Mouse (Mus musculus) forebrain, postnatal 0 days (tissue): ENCODE data around the gene Rbms3. TPM values are rescaled to one million over a fixed set of nuclear protein-coding genes. Genes with fewer than 3 reads are reported as not detected.

ENCODE experiments used
- ATAC-seq: fragments of 200-750 bp; cut with Nextera tagmentation; 2 replicates; pipeline ENCODE4 v1.8.0; 2017; ENCODE audit warnings: mild to moderate bottlenecking, moderate library complexity
- DNase-seq: peaks from one replicate; pipeline ENCODE4 v3.0.0-alpha.2; 2015
- H3K27ac ChIP-seq: fragments of 300-500 bp; sonication (generic); 2 replicates; pipeline ENCODE4 v1.5.1; 2014; ENCODE audit warnings: low read depth, mild to moderate bottlenecking, antibody characterized with exemption, low read length, moderate library complexity, mixed read lengths
- H3K27me3 ChIP-seq: fragments of 300-500 bp; sonication (generic); 2 replicates; pipeline ENCODE4 v1.6.1; 2014; ENCODE audit warnings: mild to moderate bottlenecking, low read length, mixed read lengths; ENCODE audit not compliant: insufficient read depth
- H3K36me3 ChIP-seq: fragments of 300-500 bp; sonication (generic); 2 replicates; pipeline ENCODE4 v1.6.1; 2014; ENCODE audit warnings: mild to moderate bottlenecking, moderate library complexity; ENCODE audit not compliant: insufficient read depth
- H3K4me1 ChIP-seq: fragments of 300-500 bp; sonication (generic); 2 replicates; pipeline ENCODE4 v1.6.1; 2014; ENCODE audit warnings: antibody characterized with exemption; ENCODE audit not compliant: insufficient read depth
- H3K4me2 ChIP-seq: fragments of 300-500 bp; sonication (generic); 2 replicates; pipeline ENCODE4 v1.6.1; 2014; ENCODE audit warnings: low read depth, mild to moderate bottlenecking, moderate library complexity
- H3K4me3 ChIP-seq: fragments of 300-500 bp; sonication (generic); 2 replicates; pipeline ENCODE4 v1.5.1; 2014; ENCODE audit warnings: low read depth, low read length, mixed read lengths
- H3K9ac ChIP-seq: fragments of 300-500 bp; sonication (generic); 2 replicates; pipeline ENCODE4 v1.6.1; 2014; ENCODE audit warnings: mild to moderate bottlenecking
- H3K9me3 ChIP-seq: fragments of 300-500 bp; sonication (generic); 2 replicates; pipeline ENCODE4 v1.6.1; 2016; ENCODE audit warnings: low read length
- CTCF ChIP-seq: sonication (generic); IDR thresholded peaks from 2 replicates; pipeline ENCODE4 v1.5.1; 2016; ENCODE audit warnings: antibody characterized with exemption, control low read depth, low read depth
- WGBS: fragments of 180-500 bp; shearing (Covaris S2); extraction: QIAGEN DNeasy Blood & Tissue Kit; methylation state at CpG from one replicate; pipeline ENCODE4 v1.1.7; 2014; 5-methylcytosine and 5-hydroxymethylcytosine counted together
- polyA plus RNA-seq: library from polyadenylated mRNA; unstranded; fragments of >200 nt; fragmentation: Nextera tagmentation; extraction: Ambion mirVana; gene quantifications from 2 replicates; pipeline ENCODE4 v1.2.1, GENCODE M21; 2015
- total RNA-seq: library from RNA; depleted of rRNA; stranded (reverse); fragments of >200 nt; gene quantifications from 2 replicates; pipeline ENCODE4 v1.2.3, GENCODE M21; 2014

Gene Rbms3
- total and polyA plus RNA-seq, 2 experiments from 2014 or later: 29.9 to 38.8 TPM

DNA sequence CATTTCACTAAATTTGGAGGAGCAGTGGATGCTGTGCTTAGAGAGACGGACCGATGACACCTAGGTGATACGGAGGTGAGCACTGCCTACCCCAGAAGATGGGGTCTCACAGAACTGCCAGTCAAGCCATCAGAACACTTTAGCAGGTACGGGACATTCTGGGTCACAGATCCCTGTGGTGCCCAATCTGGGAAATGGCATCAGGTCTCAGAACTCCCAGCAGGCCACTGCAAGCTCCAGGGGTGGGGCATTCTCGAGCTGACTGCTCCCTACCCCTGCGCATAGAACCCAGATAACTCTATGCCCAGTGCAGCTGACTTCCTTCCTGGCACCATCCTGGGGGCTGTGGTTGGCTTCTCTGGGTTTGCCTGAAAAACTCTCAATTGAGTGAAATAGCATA, 536.2 kb downstream of the Rbms3 start:
- ATAC-seq (no peak), DNase-seq (no peak)
- no peak overlapping the region for H3K9ac ChIP-seq
- H3K4me2 ChIP-seq: no peak overlapping the region
- no peaks in the 10 kb centered on the region for H3K9me3 ChIP-seq
- WGBS: 88% methylated on average over 6 of the region's 6 CpGs
- no peaks in the 10 kb centered on the region for H3K4me1 ChIP-seq
- TF ChIP-seq CTCF: no peak
- H3K27ac ChIP-seq: no peak overlapping the region
- no peak overlapping the region for H3K4me3 ChIP-seq
- H3K36me3 ChIP-seq: no peaks in the 10 kb centered on the region
- H3K27me3 ChIP-seq: no peaks in the 10 kb centered on the region

DNA sequence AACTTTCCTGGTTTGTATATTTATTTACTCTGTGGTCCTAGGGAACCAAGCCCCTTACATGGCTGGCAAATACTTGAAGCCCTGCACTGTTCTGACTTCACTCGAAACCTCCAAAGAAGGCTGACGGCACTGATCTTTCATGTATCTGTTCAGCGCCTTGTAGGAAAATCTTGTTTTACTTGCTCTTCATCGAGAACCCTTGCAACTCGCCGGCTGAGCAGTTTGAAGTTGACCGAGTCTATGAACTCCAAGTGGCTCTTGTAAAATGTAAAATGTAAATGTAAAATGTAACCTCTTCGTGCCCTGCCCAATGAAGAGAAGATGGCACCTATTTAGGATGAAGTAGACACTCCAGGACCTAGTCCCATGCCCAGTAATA, 537.5 kb downstream of the Rbms3 start:
- Histone ChIP-seq H3K9ac (no peak overlapping the region), H3K9me3 (no peaks in the 10 kb centered on the region), H3K36me3 (no peaks in the 10 kb centered on the region), H3K27ac (no peak overlapping the region), H3K4me3 (no peak overlapping the region), H3K27me3 (no peaks in the 10 kb centered on the region), H3K4me2 (no peak overlapping the region), H3K4me1 (no peaks in the 10 kb centered on the region)
- TF ChIP-seq CTCF: no peak
- no peak for ATAC-seq
- DNase-seq: no peak
- WGBS: 92% methylated on average over 8 of the region's 8 CpGs

DNA sequence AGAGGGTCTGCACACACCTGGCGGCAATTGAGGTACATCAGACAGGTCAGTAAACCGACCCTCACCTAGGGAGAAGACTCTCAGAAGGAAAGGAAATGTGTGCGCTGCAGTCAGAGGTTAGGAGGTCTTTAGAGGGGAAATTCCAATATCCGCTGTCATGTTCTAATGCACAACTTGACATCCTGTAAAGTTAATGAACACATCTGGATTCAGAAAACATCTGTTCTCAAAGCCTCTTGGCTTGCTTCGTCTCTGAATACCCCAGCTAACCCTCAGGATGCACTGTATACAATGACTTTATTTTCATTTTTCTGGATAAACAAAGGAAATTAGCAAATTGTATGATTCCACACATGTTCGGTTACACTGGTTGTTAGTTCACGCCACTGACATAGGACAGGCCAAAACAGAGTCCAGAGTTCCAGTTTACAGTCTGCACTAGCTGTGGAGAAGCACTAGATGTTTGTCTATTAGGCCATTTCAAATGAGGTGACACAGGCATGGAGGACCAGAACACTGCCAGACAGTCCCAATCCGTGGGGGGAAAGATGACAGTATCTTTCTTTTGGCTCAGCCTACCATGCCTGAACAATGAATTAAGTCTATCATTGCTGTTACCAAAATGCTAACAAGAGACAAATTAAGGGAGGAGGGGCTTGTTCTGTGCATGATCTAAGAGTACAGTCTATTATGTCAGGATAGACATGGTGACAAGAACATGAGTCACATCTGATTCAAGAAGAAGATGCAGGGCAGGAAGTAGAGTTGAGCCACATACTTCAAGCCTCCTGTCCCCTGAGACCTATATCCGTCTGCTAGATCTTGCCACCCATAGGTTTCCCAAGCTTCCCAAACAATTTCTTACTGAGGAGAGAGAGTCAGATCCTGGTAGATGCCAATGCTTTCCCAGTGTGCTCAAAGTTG, 538.2 kb downstream of the Rbms3 start:
- no peak for TF ChIP-seq CTCF
- no peak for DNase-seq
- Histone ChIP-seq H3K27me3 (no peaks in the 10 kb centered on the region), H3K9me3 (no peaks in the 10 kb centered on the region), H3K4me1 (no peaks in the 10 kb centered on the region), H3K36me3 (no peaks in the 10 kb centered on the region), H3K9ac (no peak overlapping the region), H3K4me3 (no peak overlapping the region), H3K27ac (no peak overlapping the region), H3K4me2 (no peak overlapping the region)
- no peak for ATAC-seq
- 86% methylated on average over 9 of the region's 9 CpGs for WGBS

DNA sequence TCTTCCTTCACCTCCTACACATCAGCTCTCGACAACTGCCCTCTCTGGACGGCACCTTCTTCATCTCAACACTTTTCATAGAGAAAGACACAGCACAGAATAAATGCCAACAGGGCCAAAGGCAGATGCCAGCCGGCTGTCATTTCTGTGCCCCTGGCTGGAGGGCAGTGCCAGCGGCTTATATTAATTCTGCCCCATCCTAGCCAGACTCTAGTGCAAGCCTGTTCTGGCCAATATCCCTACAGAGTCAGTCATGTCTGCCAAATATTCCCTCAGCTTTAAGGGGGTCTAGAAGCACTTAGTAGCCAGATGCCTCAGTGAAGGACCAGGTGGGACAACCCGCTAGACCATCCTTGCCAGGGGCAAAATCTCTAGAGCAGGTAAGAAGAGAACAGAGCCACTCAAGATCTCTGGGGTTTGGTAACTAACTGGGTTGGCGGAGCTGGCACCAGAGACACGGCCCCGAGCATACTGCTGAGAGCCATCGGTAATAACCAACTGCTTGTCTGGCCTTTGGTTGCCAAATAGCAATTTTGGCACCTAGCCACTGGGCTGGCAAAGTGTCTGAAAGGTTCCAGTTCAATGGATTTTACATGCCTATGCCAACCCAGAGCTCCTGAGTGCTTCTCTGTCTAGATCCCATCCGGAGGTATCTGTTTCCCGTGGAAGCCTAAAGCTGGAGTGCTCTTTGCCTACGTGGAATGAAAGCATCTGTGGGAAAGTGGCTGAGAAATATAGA, 540.1 kb downstream of the Rbms3 start:
- Histone ChIP-seq H3K36me3 (no peaks in the 10 kb centered on the region), H3K9ac (no peak overlapping the region), H3K9me3 (no peaks in the 10 kb centered on the region), H3K4me2 (no peak overlapping the region), H3K4me1 (no peaks in the 10 kb centered on the region), H3K4me3 (no peak overlapping the region), H3K27ac (no peak overlapping the region), H3K27me3 (no peaks in the 10 kb centered on the region)
- DNase-seq (peak; percentile 57), ATAC-seq (peak; percentile 38; the same call in 1 of the 2 replicates)
- TF ChIP-seq CTCF: no peak
- WGBS: 58% methylated on average over 12 of the region's 12 CpGs

DNA sequence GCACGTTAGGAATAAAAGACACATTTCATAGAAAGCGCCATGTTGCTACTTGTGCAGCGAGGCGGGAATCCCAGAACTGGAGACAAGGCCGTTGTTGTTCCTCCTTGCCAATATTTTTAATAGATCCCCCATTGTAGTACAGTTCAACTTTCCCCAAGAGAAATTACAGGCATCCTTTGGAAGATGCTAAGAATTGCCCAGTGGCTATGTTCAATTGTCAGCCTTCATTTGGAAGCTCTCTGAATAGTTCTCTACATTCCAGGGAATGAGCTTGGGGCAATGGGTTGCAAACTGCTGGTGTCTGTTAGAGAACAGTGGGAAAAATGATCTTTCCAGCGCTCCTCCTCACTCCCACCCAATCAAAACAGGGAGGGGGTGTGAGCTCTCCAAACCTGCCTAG, 541.4 kb downstream of the Rbms3 start:
- H3K4me2 ChIP-seq: no peak overlapping the region
- 76% methylated on average over 6 of the region's 6 CpGs for WGBS
- H3K4me3 ChIP-seq: no peak overlapping the region
- no peak for ATAC-seq
- H3K9me3 ChIP-seq: no peaks in the 10 kb centered on the region
- H3K4me1 ChIP-seq: no peaks in the 10 kb centered on the region
- H3K36me3 ChIP-seq: no peaks in the 10 kb centered on the region
- no peaks in the 10 kb centered on the region for H3K27me3 ChIP-seq
- no peak overlapping the region for H3K27ac ChIP-seq
- no peak overlapping the region for H3K9ac ChIP-seq
- no peak for TF ChIP-seq CTCF
- no peak for DNase-seq

DNA sequence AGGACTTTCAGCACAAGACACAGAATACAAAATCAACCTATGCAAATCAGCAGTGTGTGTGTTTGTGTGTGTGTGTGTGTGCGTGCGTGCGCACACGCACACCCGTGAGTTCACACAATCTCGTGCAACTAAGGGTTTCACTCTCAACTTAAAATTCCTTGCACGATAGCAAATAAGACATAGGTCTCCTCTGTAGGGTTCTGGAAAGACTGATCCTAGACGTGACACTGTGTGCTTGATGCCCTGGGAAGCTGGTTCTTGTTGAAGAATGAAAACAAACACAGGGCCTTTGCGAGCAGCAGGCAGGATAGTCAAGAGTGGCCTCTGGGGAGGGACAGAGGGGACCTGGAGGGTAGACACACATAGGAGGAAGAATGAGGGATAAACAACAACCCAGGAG, 544.0 kb downstream of the Rbms3 start:
- Histone ChIP-seq H3K9me3 (no peaks in the 10 kb centered on the region), H3K27me3 (no peaks in the 10 kb centered on the region), H3K9ac (no peak overlapping the region), H3K4me1 (no peaks in the 10 kb centered on the region), H3K36me3 (no peaks in the 10 kb centered on the region), H3K27ac (no peak overlapping the region), H3K4me2 (no peak overlapping the region), H3K4me3 (no peak overlapping the region)
- no peak for DNase-seq
- ATAC-seq: no peak
- TF ChIP-seq CTCF: no peak
- WGBS: 91% methylated on average over 9 of the region's 9 CpGs

DNA sequence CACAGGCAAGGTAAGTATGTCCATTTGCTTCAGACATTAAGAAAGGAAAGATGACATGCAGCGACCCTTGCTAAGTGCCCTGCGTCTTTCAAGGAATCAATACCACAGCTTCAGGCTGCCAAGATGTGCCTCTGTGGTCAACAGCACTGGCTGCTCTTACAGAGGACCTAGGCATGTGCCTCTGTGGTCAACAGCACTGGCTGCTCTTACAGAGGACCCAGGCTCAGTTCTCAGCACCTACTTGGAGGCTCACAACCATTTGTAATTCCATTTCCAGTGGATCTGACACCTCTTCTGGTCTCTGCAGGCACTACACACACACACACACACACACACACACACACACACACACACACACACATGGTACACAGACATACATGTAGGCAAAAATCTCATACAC, 545.2 kb downstream of the Rbms3 start:
- no peak overlapping the region for H3K9ac ChIP-seq
- WGBS: 98% methylated on average over 2 of the region's 2 CpGs
- no peaks in the 10 kb centered on the region for H3K4me1 ChIP-seq
- TF ChIP-seq CTCF: no peak
- DNase-seq (no peak), ATAC-seq (no peak)
- no peak overlapping the region for H3K4me2 ChIP-seq
- no peaks in the 10 kb centered on the region for H3K9me3 ChIP-seq
- no peaks in the 10 kb centered on the region for H3K27me3 ChIP-seq
- no peaks in the 10 kb centered on the region for H3K36me3 ChIP-seq
- H3K27ac ChIP-seq: no peak overlapping the region
- no peak overlapping the region for H3K4me3 ChIP-seq
